In genomic region chr13:37454356-37454755, GRCm38 (mm10) we compare ENCODE assay signal across 17 mouse cellular contexts.
DNase-seq lines count a peak whose midpoint lies in the region; ATAC-seq and TF ChIP-seq lines count a peak whose summit lies in the region.
"Had no signal": no experiment of that assay in that cellular context is flagged by ENCODE, and none has a peak within 500 bp of the region (broad histone marks: within the 10 kb centered on the region; RNA-seq: fewer than 3 reads in every experiment).

No protein-coding gene starts in this region.

- WGBS in heart, postnatal 0 days = 58% methylated on average over 6 of the region's 6 CpGs
- WGBS in limb, embryonic 10.5 days = 38% methylated on average over 6 of the region's 6 CpGs

- no peaks in the 10 kb centered on the region for H3K36me3 ChIP-seq in heart, postnatal 0 days (replicated peaks; ENCODE audit: control insufficient read depth, insufficient read depth, low read length)
- H3K36me3 ChIP-seq in limb, embryonic 10.5 days = no peaks in the 10 kb centered on the region
- H3K36me3 ChIP-seq: forebrain, embryonic 15.5 days; hindbrain, embryonic 10.5 days; limb, embryonic 12.5 days; liver, embryonic 15.5 days had no signal

- TF ChIP-seq CTCF in heart, postnatal 0 days (IDR thresholded peaks at IDR 0.05; ENCODE audit: low read depth) = no peak

- no peak for ATAC-seq in heart, postnatal 0 days (ENCODE audit: insufficient read depth, low read depth)
- ATAC-seq: forebrain, embryonic 15.5 days had no signal

- no peak overlapping the region for H3K4me3 ChIP-seq in heart, postnatal 0 days (ENCODE audit: low read depth, low read length)
- no peak overlapping the region for H3K4me3 ChIP-seq in limb, embryonic 10.5 days
- H3K4me3 ChIP-seq: forebrain, embryonic 15.5 days; hindbrain, embryonic 10.5 days; limb, embryonic 12.5 days; liver, embryonic 15.5 days had no signal

- peaks cover 51% of the 10 kb centered on the region for H3K4me1 ChIP-seq in heart, postnatal 0 days (ENCODE audit: control insufficient read depth, insufficient read depth)
- peaks cover 34% of the 10 kb centered on the region for H3K4me1 ChIP-seq in limb, embryonic 10.5 days

- no peaks in the 10 kb centered on the region for H3K27me3 ChIP-seq in heart, postnatal 0 days (ENCODE audit: control insufficient read depth, insufficient read depth, low read length)
- H3K27me3 ChIP-seq in limb, embryonic 10.5 days (ENCODE audit: low read depth, poor library complexity, severe bottlenecking) = 0 out of 2 replicates have a peak, but pooled peaks cover under 1% of the 10 kb centered on the region
- H3K27me3 ChIP-seq: forebrain, embryonic 15.5 days; liver, embryonic 15.5 days had no signal

- H3K4me2 ChIP-seq in heart, postnatal 0 days (ENCODE audit: low read depth, low read length) = no peak overlapping the region
- H3K4me2 ChIP-seq: forebrain, embryonic 15.5 days; limb, embryonic 12.5 days; liver, embryonic 15.5 days; midbrain, embryonic 11.5 days had no signal

- peak overlapping the region; percentile 64; the same call in 1 of the 2 replicates for H3K27ac ChIP-seq in heart, postnatal 0 days (ENCODE audit: low read depth)
- peak overlapping the region; percentile 51; the same call in 1 of the 2 replicates for H3K27ac ChIP-seq in limb, embryonic 10.5 days
- H3K27ac ChIP-seq: forebrain, embryonic 15.5 days; hindbrain, embryonic 10.5 days; limb, embryonic 12.5 days; liver, embryonic 15.5 days; macrophage had no signal

- no peak overlapping the region for H3K9ac ChIP-seq in heart, postnatal 0 days (replicated peaks; ENCODE audit: low read depth, low read length)
- H3K9ac ChIP-seq: forebrain, embryonic 15.5 days; limb, embryonic 12.5 days; liver, embryonic 15.5 days had no signal

- intact Hi-C loops in heart, postnatal 25 days (cut with DNase I) = loop anchor here (5.0 to 10.0 kb wide), 2 partner anchors 373 to 580 kb away; partner anchors contain the start of genes Cage1 and Riok1

- no peak for TF ChIP-seq EP300 in heart, postnatal 0 days (IDR thresholded peaks at IDR 0.05; ENCODE audit: low read depth)

- H3K9me3 ChIP-seq in heart, postnatal 0 days (replicated peaks; ENCODE audit: control insufficient read depth, low read length) = no peaks in the 10 kb centered on the region
- H3K9me3 ChIP-seq in limb, embryonic 10.5 days (replicated peaks) = no peaks in the 10 kb centered on the region
- H3K9me3 ChIP-seq: forebrain, embryonic 15.5 days; hindbrain, embryonic 10.5 days; limb, embryonic 12.5 days; liver, embryonic 15.5 days had no signal

- DNase-seq in adrenal gland, postnatal 10 days = peak; percentile 10
- DNase-seq in adrenal gland, adult 8-10 months = no peak
- DNase-seq in heart, postnatal 0 days (ENCODE audit: low spot score) = no peak
- no peak for DNase-seq in heart, postnatal 25 days (ENCODE audit: low spot score)
- peak; percentile 77 for DNase-seq in 3T3-L1 (ENCODE audit: low read depth, low spot score)
- no peak for DNase-seq in limb, embryonic 10.5 days (ENCODE audit: low spot score)
- no peak for DNase-seq in spleen, postnatal 14 days (ENCODE audit: low spot score in 2 of 2)
- DNase-seq in frontal cortex, postnatal 10 days (ENCODE audit: low spot score in 2 of 2) = no peak
- DNase-seq: cerebellum, adult 11 months; cerebellum, postnatal 36 days; right cerebral cortex, postnatal 14 days had no signal

Comparison
In these comparisons a context has a peak if more than half of its experiments do, and no peak if none do; other contexts are left out.
1. DNase-seq: peak in adrenal gland, postnatal 10 days (single experiment) and 3T3-L1 (single experiment); none in adrenal gland, adult 8-10 months (single experiment), heart, postnatal 0 days (single experiment), heart, postnatal 25 days (single experiment), limb, embryonic 10.5 days (single experiment), spleen, postnatal 14 days (0 of 2) and frontal cortex, postnatal 10 days (0 of 2).